Mouse (Mus musculus) ES-CJ7 (cell line): ENCODE results near the gene Ttc33.

Source experiments
- DNase-seq: peaks from one replicate; pipeline ENCODE4 v3.0.0; 2011; ENCODE audit warnings: low read depth, low spot score

The Ttc33 gene

DNA sequence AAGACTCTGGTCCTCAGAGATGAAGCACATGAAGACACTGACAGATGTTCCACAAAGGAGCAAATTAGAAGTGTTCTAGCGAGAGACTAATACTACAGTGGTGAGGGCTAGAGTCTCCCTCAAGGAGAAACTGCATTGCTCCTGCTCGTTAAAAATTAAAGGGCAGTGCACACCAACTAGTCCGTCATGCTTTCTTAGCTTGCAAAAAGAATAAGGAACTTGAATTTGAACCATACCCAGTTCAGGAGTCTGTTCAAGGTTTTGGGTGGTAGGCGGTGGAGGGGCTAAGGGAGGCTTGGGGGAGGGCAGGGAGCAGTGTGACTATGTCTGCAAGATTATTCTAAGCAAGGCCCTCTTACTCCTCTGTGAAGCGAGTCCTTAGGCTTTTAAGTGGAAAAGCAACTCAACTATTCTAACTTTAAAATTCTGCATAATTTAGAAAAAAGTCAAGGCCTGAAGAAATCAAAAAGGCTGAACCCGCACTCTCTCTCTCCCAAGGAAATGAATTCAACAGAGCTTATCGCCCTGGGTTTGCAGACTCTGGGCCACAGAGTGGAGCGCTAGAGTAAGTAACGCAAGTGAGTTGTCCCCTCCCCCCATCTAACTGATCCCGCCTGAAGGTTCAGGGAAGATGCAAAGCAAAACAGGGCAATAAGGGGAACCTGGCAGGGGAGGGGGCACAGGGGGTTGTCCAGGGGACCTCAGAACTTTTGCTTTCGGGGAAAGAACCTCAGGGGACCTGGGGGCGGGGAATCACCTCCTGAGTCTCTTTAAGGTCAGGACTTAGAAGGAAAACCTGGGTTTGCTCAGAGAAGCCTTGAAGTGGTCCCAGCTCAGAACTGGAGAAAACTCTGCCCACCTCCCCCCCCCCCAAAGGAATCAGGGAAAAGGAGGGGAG, 56.2 kb downstream of the Ttc33 start:
- peak; percentile 75 for DNase-seq

DNA sequence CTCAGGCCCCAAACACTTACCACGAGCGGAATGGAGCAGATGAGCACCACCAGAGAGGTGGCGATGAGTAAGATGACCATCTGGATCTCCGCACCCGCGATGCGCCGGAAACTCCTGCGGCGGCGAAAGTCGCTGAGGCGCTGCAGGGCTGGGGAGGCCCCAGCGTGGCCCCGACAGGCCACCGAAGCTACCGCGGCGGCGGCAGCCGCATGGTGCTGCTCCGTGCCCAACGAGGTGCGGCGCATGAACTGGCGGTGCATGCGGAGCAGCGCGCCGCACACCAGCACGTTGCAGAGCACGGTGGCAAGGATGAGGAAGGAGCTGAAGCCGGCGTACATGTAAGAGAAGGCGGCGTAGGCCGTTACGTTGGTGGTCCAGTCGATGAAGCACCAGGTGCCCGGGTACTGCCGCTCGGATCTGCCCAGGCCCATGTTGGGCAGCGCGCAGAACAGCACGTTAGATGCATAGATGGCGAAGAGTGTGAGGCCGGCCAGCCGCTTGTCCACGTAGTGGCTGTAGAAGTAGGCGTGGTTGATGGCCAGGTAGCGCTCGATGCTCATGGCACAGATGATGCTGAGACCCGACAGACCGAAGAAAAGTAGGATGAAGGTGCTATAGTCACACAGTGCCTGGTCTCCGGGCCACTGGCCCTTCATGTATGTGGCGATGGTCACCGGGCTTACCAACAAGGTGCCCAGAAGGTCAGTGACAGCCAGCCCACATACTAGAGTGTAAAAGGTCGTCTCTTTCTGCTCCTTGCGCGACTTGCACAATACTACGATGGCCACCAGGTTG, 57.1 kb downstream of the Ttc33 start:
- peak; percentile 20 for DNase-seq

- peak; percentile 11 for DNase-seq
These were observed 58.0 kb downstream of the Ttc33 start for GRCm38 (mm10) chr15:5243036-5243958.

DNA sequence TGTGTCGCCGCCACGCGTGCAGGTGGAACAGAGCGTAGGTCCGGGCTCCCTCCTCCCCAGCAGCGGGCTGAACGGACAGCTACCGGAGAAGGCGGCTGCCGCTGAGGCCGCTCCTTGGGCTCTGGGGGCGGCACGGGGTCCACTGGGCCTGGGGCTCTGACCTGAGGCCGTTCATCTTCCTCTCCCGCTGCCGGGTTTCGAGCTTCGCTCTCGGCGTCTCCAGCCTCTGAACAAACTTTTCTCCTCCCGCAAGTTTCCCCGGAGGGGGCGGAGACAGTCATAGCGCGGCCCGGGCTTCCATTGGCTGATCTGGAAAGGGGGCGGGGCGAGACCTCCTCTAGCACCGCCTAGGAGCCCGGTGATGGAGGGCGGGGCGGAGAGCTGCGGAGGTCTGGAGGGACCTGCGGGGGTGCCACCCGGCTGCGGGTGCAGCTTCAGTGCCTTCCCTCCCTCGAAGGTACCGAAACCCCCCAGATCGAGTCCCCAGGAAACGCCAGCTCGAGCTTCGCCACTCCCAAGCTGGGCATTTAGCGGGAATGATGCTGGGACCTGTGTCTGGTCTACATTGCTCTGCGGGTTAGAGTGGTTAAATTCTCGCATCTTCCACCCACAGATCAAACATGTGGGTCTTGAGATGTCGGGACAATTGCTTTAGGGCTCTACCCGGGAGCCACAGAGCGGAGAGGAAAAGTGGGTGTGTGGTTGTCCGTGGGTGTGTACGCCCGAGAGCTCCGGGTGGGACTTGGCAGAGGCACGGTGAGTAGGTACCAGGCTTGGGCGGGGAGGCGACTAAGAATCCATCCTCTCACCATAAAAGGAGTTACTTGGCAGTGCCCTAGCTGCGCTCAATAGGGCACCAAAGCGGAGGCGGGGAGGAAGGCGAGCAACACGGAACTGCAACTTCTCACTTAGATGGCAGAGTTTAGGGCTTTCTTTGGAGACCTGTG, 58.9 kb downstream of the Ttc33 start, which contains the start of gene Ptger4:
Gene Ptger4 (minus strand): TSS at position 229 of the 947 bp plus-strand sequence.
- DNase-seq, result peak; percentile 89

- DNase-seq, result no peak
These were observed 64.9 kb downstream of the Ttc33 start for GRCm38 (mm10) chr15:5250182-5250581.

- no peak for DNase-seq
These were observed 74.9 kb downstream of the Ttc33 start for GRCm38 (mm10) chr15:5260183-5260582.

DNA sequence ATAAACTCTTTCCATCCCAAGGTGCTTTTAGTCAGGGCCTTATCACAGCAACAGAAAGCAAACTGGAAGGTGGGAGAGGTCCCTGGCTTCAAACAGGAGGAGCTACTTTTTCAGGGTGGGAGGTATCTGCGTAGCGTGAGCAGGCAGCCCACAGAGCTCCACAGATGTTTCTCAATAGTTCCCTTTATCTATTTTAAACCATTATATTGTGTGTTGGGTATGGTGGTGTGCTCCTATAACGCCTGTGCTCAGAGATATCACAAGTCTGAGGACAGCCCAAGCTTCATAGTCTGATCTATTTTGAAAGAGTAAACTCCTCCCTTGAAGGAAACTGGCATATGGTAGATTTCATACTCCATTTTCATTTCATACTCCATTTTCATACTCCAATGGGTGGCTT, 75.7 kb downstream of the Ttc33 start:
- no peak for DNase-seq

- DNase-seq, result no peak
These were observed 76.9 kb downstream of the Ttc33 start for GRCm38 (mm10) chr15:5262095-5262667.

GRCm38 (mm10) chr15:5262874-5263504, 77.7 kb downstream of the Ttc33 start:
- DNase-seq, result no peak

- DNase-seq, result no peak
These were observed 80.8 kb downstream of the Ttc33 start for GRCm38 (mm10) chr15:5266095-5266494.
